Mouse (Mus musculus): Measurements from ENCODE around the gene Timp2.
"Not testable (repeated sequence)": the region's sequence is repeated elsewhere in the genome, so short reads cannot be mapped to it uniquely, and the experiment has no call there.

Gene Timp2

GRCm38 (mm10) chr11:118333431-118333830 lies 22.1 kb downstream of the Timp2 start:
- no peak for DNase-seq (ENCODE audit: inconsistent ontology term)

- no peak for DNase-seq (ENCODE audit: inconsistent ontology term)
These were observed 23.2 kb downstream of the Timp2 start for GRCm38 (mm10) chr11:118332376-118332775.

GRCm38 (mm10) chr11:118330777-118331176 lies 24.8 kb downstream of the Timp2 start:
- DNase-seq (ENCODE audit: inconsistent ontology term): no peak

GRCm38 (mm10) chr11:118330361-118330760 lies 25.2 kb downstream of the Timp2 start:
- DNase-seq (ENCODE audit: inconsistent ontology term): no peak

- DNase-seq (ENCODE audit: inconsistent ontology term): no peak
These were observed 26.6 kb downstream of the Timp2 start for GRCm38 (mm10) chr11:118328947-118329346.

GRCm38 (mm10) chr11:118328511-118328910 lies 27.0 kb downstream of the Timp2 start:
- no peak for DNase-seq (ENCODE audit: inconsistent ontology term)

GRCm38 (mm10) chr11:118326991-118327971 lies 28.3 kb downstream of the Timp2 start:
- DNase-seq (ENCODE audit: inconsistent ontology term): peak; percentile 96

- no peak for DNase-seq (ENCODE audit: inconsistent ontology term)
These were observed 29.0 kb downstream of the Timp2 start for GRCm38 (mm10) chr11:118326491-118326890.

GRCm38 (mm10) chr11:118324541-118324940 lies 31.0 kb downstream of the Timp2 start:
- no peak for DNase-seq (ENCODE audit: inconsistent ontology term)

GRCm38 (mm10) chr11:118323974-118324373 lies 31.6 kb downstream of the Timp2 start:
- DNase-seq (ENCODE audit: inconsistent ontology term): no peak

- DNase-seq (ENCODE audit: inconsistent ontology term): no peak
These were observed 32.9 kb downstream of the Timp2 start for GRCm38 (mm10) chr11:118322647-118323046.

- DNase-seq (ENCODE audit: inconsistent ontology term): peak; percentile 31
These were observed 33.6 kb downstream of the Timp2 start for GRCm38 (mm10) chr11:118321971-118322370.

- no peak for DNase-seq (ENCODE audit: inconsistent ontology term)
These were observed 34.0 kb downstream of the Timp2 start for GRCm38 (mm10) chr11:118321500-118321899.

GRCm38 (mm10) chr11:118318678-118319077 lies 36.9 kb downstream of the Timp2 start:
- DNase-seq (ENCODE audit: inconsistent ontology term): no peak

- DNase-seq (ENCODE audit: inconsistent ontology term): peak; percentile 41
These were observed 38.4 kb downstream of the Timp2 start for GRCm38 (mm10) chr11:118317129-118317528.

- no peak for DNase-seq (ENCODE audit: inconsistent ontology term)
These were observed 39.2 kb downstream of the Timp2 start for GRCm38 (mm10) chr11:118316231-118316806.

- no peak for DNase-seq (ENCODE audit: inconsistent ontology term)
These were observed 43.3 kb downstream of the Timp2 start for GRCm38 (mm10) chr11:118312132-118312723.

- not testable (repeated sequence) for DNase-seq (ENCODE audit: inconsistent ontology term)
These were observed 47.6 kb downstream of the Timp2 start for GRCm38 (mm10) chr11:118307962-118308361.

GRCm38 (mm10) chr11:118303959-118304358 lies 51.6 kb downstream of the Timp2 start:
- DNase-seq (ENCODE audit: inconsistent ontology term): not testable (repeated sequence)

- no peak for DNase-seq (ENCODE audit: inconsistent ontology term)
These were observed 56.7 kb downstream of the Timp2 start for GRCm38 (mm10) chr11:118298810-118299209.

GRCm38 (mm10) chr11:118297967-118298366 lies 57.6 kb downstream of the Timp2 start:
- no peak for DNase-seq (ENCODE audit: inconsistent ontology term)

- no peak for DNase-seq (ENCODE audit: inconsistent ontology term)
These were observed 60.5 kb downstream of the Timp2 start for GRCm38 (mm10) chr11:118295026-118295425.

Data from Muller cell, postnatal 12 days (primary cell).